Mouse (Mus musculus): ENCODE measurements at regions not wholly inside any gene's neighbourhood (a gene's known extent, or its start where the extent isn't known, plus 50 kb on each side); places are given as distances from the start of the nearest gene placed in this dataset.

DNA sequence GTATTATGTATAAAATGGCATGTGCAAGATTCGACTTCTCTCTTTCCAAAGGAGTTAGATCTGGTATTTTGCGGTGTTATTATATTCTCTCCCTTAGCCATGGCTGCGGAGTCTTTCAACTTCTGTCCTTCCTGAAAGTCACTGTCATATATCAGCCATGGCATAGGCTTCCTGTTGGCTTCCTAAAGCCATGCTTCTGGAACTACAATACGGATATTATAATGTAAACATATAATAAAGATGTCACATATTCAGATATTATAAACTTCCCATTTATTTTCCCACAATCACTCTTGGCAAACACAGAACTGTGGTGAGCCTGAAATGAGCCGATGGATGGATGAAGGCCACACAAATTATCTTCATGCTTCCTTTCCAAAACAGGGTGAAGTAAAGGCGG lies 240.8 kb downstream of the Basp1 start:
- Histone ChIP-seq H3K4me2 (replicated peaks) (no peak overlapping the region), H3K36me3 (no peaks in the 10 kb centered on the region), H3K27me3 (no peaks in the 10 kb centered on the region), H3K9ac (no peak overlapping the region), H3K27ac (no peak overlapping the region), H3K4me3 (no peak overlapping the region), H3K9me3 (no peaks in the 10 kb centered on the region), H3K4me1 (no peaks in the 10 kb centered on the region)
- ATAC-seq (ENCODE audit: insufficient number of reproducible peaks, insufficient read depth, low FRiP score, low TSS enrichment), result no peak
- WGBS, result 91% methylated on average over 6 of the region's 6 CpGs

DNA sequence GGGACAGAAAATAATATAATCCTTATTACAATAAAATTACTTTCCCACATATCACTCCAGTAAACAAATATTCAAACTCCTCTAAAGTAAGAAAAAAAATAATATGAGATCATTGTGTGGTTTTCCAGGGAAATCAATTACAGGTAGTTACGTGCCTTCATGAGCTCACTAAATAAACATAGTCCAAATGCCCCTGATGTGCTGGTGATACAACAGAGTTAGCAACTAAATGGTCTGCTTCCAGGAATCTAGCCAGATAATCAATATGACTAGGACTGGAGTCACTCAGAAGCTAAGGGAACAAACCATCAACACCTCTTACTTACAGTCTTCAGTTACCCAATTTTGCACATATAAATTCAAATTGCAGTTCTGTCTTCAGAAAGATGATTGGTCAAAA lies 267.2 kb downstream of the Basp1 start:
- Histone ChIP-seq H3K27ac (no peak overlapping the region), H3K9me3 (no peaks in the 10 kb centered on the region), H3K36me3 (no peaks in the 10 kb centered on the region), H3K9ac (no peak overlapping the region), H3K4me1 (no peaks in the 10 kb centered on the region), H3K4me2 (replicated peaks) (no peak overlapping the region), H3K4me3 (no peak overlapping the region), H3K27me3 (no peaks in the 10 kb centered on the region)
- 78% methylated on average over 1 of the region's 1 CpGs for WGBS
- no peak for ATAC-seq (ENCODE audit: insufficient number of reproducible peaks, insufficient read depth, low FRiP score, low TSS enrichment)

DNA sequence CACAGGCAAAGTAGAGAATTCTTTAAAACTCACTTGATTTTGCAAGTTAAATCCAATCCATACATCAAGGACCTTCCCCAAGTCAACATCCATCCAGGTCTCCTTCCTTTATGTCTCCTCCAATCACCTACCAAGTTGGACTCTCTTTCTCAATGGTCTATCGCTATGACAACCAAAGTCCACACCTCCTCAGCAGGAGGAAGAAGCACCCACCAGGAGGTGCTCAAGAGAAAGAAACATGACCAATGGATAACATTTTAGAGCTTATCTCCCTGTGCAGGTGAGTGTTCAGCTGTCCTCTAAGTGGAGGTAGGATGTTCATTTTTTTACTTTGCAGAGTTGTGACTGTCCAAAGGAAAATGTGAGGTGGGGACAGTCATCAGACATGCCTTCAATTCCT lies 269.3 kb downstream of the Basp1 start:
- H3K4me1 ChIP-seq, result 0 out of 2 replicates have a peak, but pooled peaks cover 4% of the 10 kb centered on the region
- H3K4me3 ChIP-seq, result no peak overlapping the region
- H3K9me3 ChIP-seq, result no peaks in the 10 kb centered on the region
- no peaks in the 10 kb centered on the region for H3K36me3 ChIP-seq
- ATAC-seq (ENCODE audit: insufficient number of reproducible peaks, insufficient read depth, low FRiP score, low TSS enrichment), result no peak
- no peaks in the 10 kb centered on the region for H3K27me3 ChIP-seq
- no peak overlapping the region for H3K9ac ChIP-seq
- H3K4me2 ChIP-seq (replicated peaks), result no peak overlapping the region
- 74% methylated on average over 1 of the region's 1 CpGs for WGBS
- H3K27ac ChIP-seq, result no peak overlapping the region

DNA sequence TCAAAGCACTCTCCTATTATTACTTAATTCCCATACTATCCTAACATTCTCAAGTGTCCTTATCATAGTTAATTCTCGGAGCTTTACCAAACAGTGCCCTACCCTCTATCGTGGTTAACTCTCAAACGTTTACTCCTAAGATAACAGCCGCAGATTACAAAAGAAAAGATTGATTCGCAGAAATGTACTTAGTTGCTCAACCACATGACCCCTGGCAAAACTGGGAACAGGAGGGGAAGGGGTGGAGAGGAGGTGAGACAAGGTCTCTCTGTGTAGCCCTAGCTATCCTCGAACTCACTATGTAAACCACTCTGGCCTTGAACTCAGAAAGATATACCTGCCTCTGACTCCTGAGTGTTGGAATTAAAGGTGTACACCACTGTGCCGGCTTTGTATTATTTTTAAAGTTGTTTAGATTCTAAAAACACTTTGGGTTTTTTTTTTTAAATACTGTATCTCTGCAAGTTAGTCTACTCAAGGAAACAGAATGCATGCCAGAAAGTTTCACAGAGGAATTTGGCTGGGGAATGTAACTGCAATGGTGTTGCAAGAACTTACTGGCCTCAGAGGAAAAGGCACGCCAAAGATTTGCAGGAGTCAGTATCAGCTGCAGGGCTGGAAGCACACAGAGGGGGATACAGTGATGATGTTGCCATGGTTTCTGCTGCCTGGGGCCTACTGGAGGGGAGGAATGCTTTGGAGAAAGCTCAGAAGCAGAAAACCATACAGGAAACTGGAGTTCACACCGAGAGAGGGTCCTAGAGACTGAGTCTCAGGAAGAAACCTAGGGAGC lies 273.0 kb downstream of the Basp1 start:
- H3K4me3 ChIP-seq, result no peak overlapping the region
- H3K9ac ChIP-seq, result no peak overlapping the region
- H3K9me3 ChIP-seq, result no peaks in the 10 kb centered on the region
- no peak for ATAC-seq (ENCODE audit: insufficient number of reproducible peaks, insufficient read depth, low FRiP score, low TSS enrichment)
- no peaks in the 10 kb centered on the region for H3K36me3 ChIP-seq
- H3K27ac ChIP-seq, result no peak overlapping the region
- H3K4me2 ChIP-seq (replicated peaks), result no peak overlapping the region
- H3K27me3 ChIP-seq, result no peaks in the 10 kb centered on the region
- WGBS, result 59% methylated on average over 9 of the region's 9 CpGs
- H3K4me1 ChIP-seq, result 0 out of 2 replicates have a peak, but pooled peaks cover 4% of the 10 kb centered on the region

DNA sequence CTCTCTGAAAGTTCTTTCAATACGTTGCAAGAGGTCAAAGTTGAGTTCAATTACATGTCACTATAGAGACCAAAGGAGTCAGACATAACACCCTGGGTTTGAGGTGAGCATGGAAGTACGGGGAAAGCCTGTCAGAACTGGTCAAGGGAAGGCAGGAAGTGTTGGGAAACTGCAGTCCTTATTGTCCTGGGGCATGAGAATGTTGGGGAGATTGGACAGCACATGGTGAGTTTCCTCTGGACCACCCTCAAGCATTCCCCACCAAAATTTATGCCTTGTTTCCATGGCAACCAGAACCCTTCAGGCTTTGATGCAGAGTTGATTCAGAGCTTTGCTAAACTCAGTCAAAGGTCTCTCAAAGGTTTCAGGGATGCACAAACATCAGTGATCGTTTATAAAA lies 276.5 kb downstream of the Basp1 start:
- no peaks in the 10 kb centered on the region for H3K9me3 ChIP-seq
- H3K27me3 ChIP-seq, result no peaks in the 10 kb centered on the region
- ATAC-seq (ENCODE audit: insufficient number of reproducible peaks, insufficient read depth, low FRiP score, low TSS enrichment), result no peak
- H3K4me2 ChIP-seq (replicated peaks), result no peak overlapping the region
- no peak overlapping the region for H3K27ac ChIP-seq
- H3K9ac ChIP-seq, result no peak overlapping the region
- WGBS, result 38% methylated on average over 3 of the region's 3 CpGs
- no peak overlapping the region for H3K4me3 ChIP-seq
- H3K36me3 ChIP-seq, result no peaks in the 10 kb centered on the region
- 0 out of 2 replicates have a peak, but pooled peaks cover 4% of the 10 kb centered on the region for H3K4me1 ChIP-seq

DNA sequence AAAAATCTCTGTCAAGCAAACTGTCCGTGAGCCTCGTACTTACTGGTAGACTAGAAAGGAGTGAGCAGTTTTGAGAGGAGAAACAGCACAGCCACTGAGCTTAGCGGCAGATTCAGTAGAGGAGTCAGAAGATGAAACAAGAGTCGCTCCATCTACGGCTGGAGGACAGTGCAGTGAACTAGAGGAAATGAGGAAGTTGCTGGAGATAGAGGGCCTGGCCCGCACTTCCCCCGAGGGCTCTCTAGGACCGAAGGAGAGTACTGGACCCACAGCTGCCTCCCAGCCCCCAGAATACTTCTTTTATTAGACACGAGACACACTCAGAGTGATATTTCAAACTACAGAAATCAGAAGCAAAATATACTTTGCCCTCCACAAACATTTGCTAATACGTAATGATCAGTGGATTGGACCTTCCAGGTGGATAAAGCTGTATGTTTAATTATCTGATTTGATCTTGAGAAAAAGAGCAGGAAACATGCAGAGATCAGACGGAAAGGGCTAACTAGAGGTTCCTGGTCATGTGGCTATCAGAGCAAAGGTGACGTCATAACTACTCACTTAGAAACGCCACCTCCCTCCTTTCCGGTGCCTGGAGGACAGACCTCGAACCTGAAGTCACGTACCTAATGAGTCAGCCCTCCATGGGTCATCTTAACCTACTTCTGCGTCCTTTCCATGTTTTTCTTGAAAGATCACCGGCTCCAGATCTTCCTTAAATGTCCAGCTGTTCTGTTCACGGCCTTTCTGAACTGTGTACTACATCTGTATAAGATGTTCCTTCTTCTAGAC lies 277.9 kb downstream of the Basp1 start:
- WGBS, result 77% methylated on average over 19 of the region's 19 CpGs
- Histone ChIP-seq H3K27ac (no peak overlapping the region), H3K9ac (no peak overlapping the region), H3K27me3 (no peaks in the 10 kb centered on the region), H3K36me3 (no peaks in the 10 kb centered on the region), H3K4me2 (replicated peaks) (no peak overlapping the region), H3K4me3 (no peak overlapping the region), H3K4me1 (no peaks in the 10 kb centered on the region), H3K9me3 (no peaks in the 10 kb centered on the region)
- no peak for ATAC-seq (ENCODE audit: insufficient number of reproducible peaks, insufficient read depth, low FRiP score, low TSS enrichment)

DNA sequence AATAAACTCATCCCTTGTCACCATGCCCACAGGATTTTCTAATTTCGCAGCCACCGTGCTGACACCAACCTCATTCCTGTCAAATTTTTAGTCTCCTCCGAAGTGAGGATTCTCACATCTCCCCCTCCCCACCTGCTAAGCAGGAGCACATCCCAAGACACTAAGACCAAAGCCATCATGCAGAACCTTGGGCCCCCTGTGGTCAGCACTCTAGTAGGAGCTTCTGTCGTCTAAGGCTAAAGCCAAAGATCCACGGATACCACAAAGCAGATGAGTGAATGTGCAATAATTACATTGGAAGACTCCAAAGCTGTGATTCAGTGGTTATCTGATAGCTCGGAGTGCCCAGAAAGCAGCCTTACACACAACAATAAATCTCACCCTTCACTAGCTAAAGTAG lies 283.5 kb downstream of the Basp1 start:
- Histone ChIP-seq H3K4me3 (no peak overlapping the region), H3K36me3 (no peaks in the 10 kb centered on the region), H3K9ac (no peak overlapping the region), H3K4me1 (no peaks in the 10 kb centered on the region), H3K9me3 (no peaks in the 10 kb centered on the region), H3K27ac (no peak overlapping the region), H3K4me2 (replicated peaks) (no peak overlapping the region), H3K27me3 (no peaks in the 10 kb centered on the region)
- no peak for ATAC-seq (ENCODE audit: insufficient number of reproducible peaks, insufficient read depth, low FRiP score, low TSS enrichment)
- WGBS, result 77% methylated on average over 6 of the region's 6 CpGs

DNA sequence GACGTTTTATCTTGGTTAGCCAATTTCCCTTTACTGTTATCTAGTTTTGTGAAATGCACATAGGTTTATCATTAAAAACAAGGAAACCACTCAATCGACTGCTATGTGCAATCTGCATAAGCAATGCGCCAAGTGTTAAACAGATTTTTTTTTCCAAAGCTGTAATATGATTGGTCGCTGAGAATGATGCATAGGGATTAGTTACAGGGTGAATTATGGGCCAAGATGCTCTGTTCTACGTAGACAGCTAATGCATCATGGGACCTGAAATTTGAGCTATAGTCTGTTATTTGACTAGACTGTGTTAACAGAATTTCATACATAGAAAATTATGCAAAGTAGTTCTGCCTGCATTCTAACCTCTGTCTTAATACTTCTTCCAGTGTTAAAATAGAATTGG lies 284.0 kb downstream of the Basp1 start:
- H3K27ac ChIP-seq, result no peak overlapping the region
- H3K36me3 ChIP-seq, result no peaks in the 10 kb centered on the region
- no peaks in the 10 kb centered on the region for H3K27me3 ChIP-seq
- H3K9me3 ChIP-seq, result no peaks in the 10 kb centered on the region
- 83% methylated on average over 5 of the region's 5 CpGs for WGBS
- no peak overlapping the region for H3K4me2 ChIP-seq (replicated peaks)
- H3K4me1 ChIP-seq, result no peaks in the 10 kb centered on the region
- no peak for ATAC-seq (ENCODE audit: insufficient number of reproducible peaks, insufficient read depth, low FRiP score, low TSS enrichment)
- no peak overlapping the region for H3K4me3 ChIP-seq
- no peak overlapping the region for H3K9ac ChIP-seq

DNA sequence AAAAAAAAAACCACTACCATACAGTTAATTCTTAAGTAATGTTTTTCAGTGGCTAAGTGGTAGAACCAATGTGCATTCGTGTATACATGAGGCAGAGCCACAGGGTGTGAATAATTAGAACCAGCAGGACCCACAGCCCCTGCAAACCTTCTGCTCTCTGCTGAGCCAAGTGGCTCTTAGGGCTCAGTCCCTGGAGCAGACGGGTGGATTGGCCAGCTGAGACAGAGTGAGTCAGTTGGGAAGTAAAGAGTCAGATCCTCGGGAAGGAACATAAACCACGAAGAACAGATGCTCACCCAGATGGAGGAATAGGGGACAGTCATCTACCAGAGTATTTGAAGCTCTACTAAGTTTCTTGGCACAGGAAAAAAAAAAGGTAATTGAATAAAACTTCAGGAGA lies 293.1 kb downstream of the Basp1 start:
- no peaks in the 10 kb centered on the region for H3K9me3 ChIP-seq
- 0 out of 2 replicates have a peak, but pooled peaks have one; percentile 28 for ATAC-seq (ENCODE audit: insufficient number of reproducible peaks, insufficient read depth, low FRiP score, low TSS enrichment)

DNA sequence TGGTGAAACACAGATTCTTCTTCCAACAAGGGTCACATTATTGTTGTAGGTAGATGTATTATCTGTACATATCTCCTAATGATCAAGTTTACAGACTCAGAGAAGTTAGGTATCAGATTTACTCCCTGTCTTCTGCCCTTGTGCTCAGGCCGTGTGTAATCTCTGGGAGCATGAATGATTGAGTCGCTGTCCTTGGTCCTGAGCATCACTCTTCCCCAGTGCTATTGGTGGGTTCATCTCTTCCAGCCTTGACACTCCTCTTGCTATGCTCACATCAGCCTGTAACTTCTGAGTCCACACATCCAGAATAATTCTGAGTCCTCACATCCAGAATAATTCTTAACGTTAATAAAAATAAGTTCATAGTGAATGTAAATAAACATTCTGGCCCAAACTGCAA lies 295.6 kb downstream of the Basp1 start:
- no peaks in the 10 kb centered on the region for H3K4me1 ChIP-seq
- H3K9ac ChIP-seq, result no peak overlapping the region
- no peak overlapping the region for H3K4me3 ChIP-seq
- H3K27me3 ChIP-seq, result no peaks in the 10 kb centered on the region
- no peak for ATAC-seq (ENCODE audit: insufficient number of reproducible peaks, insufficient read depth, low FRiP score, low TSS enrichment)
- no peak overlapping the region for H3K4me2 ChIP-seq (replicated peaks)
- H3K36me3 ChIP-seq, result no peaks in the 10 kb centered on the region
- no peak overlapping the region for H3K27ac ChIP-seq
- WGBS, result 40% methylated on average over 3 of the region's 3 CpGs
- H3K9me3 ChIP-seq, result no peaks in the 10 kb centered on the region

More for the DNA sequence above, 293.1 kb downstream of the Basp1 start:
- no peak overlapping the region for H3K4me2 ChIP-seq (replicated peaks)
- WGBS, result 45% methylated on average over 4 of the region's 4 CpGs
- no peak overlapping the region for H3K9ac ChIP-seq
- no peak overlapping the region for H3K4me3 ChIP-seq
- H3K36me3 ChIP-seq, result no peaks in the 10 kb centered on the region
- H3K4me1 ChIP-seq, result no peaks in the 10 kb centered on the region
- no peak overlapping the region for H3K27ac ChIP-seq
- H3K27me3 ChIP-seq, result no peaks in the 10 kb centered on the region

DNA sequence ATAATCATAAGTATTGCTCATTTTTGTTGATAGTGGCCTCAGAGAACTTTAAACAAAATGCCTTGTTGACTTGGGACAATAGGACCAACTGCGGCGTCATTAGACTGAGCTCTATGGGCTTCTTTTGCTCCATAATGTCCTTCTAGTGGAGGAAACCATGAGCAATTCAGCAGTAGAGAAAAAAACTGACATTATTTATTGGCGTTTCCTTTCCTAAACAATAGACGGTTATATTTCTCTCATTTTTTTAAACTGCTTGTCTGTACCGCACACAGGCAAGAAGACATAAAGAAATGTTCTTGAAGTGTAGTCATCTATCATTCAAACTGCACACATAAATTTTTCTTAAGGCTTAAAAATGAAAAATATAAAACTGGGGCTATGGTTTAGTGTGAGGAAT lies 310.8 kb downstream of the Basp1 start:
- Histone ChIP-seq H3K27ac (no peak overlapping the region), H3K36me3 (no peaks in the 10 kb centered on the region), H3K4me2 (replicated peaks) (no peak overlapping the region), H3K4me3 (no peak overlapping the region), H3K4me1 (no peaks in the 10 kb centered on the region), H3K9ac (no peak overlapping the region), H3K9me3 (no peaks in the 10 kb centered on the region), H3K27me3 (no peaks in the 10 kb centered on the region)
- WGBS, result 88% methylated on average over 5 of the region's 5 CpGs
- ATAC-seq (ENCODE audit: insufficient number of reproducible peaks, insufficient read depth, low FRiP score, low TSS enrichment), result no peak

DNA sequence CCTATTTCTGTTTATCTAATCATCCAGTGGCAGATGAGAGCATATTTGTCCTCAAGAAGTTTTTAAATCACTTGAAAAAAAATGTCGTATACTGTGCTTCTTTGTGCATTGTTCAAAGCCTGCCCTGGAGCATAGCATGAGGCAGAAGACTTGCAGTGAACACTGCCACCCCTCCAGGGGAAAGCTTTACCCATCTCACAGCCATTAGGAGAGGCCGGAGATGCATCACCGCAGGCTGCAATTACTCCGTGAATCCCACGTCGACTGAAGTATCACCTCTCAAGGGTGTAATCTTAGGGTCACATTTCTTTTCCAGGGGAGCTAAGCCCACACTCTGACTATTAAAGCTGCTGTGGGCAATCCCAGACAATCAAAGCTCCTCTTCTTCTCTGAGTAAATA lies 319.8 kb downstream of the Basp1 start:
- H3K36me3 ChIP-seq, result no peaks in the 10 kb centered on the region
- WGBS, result 8% methylated on average over 6 of the region's 6 CpGs
- H3K27me3 ChIP-seq, result no peaks in the 10 kb centered on the region
- no peak overlapping the region for H3K27ac ChIP-seq
- no peak for ATAC-seq (ENCODE audit: insufficient number of reproducible peaks, insufficient read depth, low FRiP score, low TSS enrichment)
- H3K4me1 ChIP-seq, result no peaks in the 10 kb centered on the region
- no peaks in the 10 kb centered on the region for H3K9me3 ChIP-seq
- no peak overlapping the region for H3K9ac ChIP-seq
- H3K4me3 ChIP-seq, result no peak overlapping the region
- no peak overlapping the region for H3K4me2 ChIP-seq (replicated peaks)
